Mouse (Mus musculus): Measurements from ENCODE around the gene Cyb561d1.
A peak's percentile ranks its signal among the peaks of the same experiment; 100 is the strongest.

Cyb561d1 gene

DNA sequence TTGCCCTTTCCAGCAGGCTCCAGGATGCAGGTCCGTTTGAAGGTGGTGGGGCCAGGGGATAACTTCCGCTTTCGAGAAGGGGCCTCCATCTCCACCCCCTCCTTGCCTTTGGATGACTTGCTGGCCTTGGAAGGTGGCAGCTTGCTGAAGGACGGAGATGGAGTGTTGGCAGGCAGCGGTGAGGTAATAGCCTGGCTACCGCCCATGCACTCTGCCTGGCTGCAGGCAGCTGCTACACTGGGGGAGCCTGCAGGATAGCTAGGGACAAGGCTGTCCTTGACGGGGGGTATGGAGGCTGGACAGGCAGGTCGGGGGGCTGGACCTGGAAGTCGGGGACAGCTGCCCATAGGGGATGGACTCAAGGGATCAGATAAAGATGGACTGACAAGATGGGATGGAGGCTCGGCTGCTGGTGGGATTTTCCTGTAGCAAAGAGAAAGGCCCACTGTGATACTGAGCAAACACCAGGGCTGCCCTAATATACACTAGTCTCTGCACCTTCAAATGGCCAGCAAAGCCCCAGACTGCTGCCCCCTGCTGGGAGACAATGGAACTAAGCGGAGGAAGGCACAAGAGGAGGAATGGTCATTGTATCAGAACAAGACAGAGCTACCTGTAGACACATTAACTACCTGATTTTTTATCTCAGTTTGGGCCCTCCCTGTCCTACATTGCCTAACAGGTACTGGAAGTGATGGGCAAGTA is 2.8 kb upstream of the Cyb561d1 start:
- DNase-seq (ENCODE audit: low spot score in 2 of 2) = peak in 1 of 2 experiments; percentile 75

- DNase-seq (ENCODE audit: low spot score in 2 of 2) = no peak
These were observed 2.2 kb upstream of the Cyb561d1 start for GRCm38 (mm10) chr3:108203212-108203611.

GRCm38 (mm10) chr3:108202506-108202905 is 1.5 kb upstream of the Cyb561d1 start:
- no peak for DNase-seq (ENCODE audit: low spot score in 2 of 2)

- DNase-seq (ENCODE audit: low spot score in 2 of 2) = no peak
These were observed 1.8 kb downstream of the Cyb561d1 start for GRCm38 (mm10) chr3:108199231-108199630.

- no peak for DNase-seq (ENCODE audit: low spot score in 2 of 2)
These were observed 3.9 kb downstream of the Cyb561d1 start for GRCm38 (mm10) chr3:108197066-108197497.

DNA sequence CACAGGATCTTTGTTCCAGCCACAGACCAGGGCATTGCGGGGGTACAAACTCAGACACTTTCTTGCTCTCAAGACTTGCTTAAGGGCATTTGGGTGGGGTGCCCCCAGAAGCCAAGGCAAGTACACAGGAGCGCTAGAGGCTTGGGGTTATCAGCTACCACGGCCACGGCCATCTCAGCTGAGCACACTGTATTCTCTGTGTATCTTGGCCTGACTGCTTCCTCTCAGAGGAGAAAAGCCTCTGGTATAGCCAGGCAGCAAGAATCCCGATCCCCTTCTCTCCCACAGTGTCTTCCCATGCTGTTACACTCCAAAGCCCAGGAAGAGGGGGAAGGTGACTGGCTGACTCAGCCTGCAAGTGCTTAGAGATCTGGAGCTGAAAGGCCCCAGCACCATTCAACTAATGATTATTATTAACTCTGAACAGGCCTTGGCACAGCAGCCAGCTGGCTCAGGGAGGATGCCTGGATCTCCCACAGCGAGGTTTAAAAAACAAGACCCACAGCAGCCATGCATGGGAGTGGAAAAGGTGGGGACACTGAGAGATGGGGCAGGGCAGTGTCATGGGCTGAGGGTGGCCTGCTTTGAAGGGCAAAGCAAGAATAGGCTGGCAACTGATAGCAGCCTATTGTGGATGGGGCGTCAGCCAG is 4.9 kb downstream of the Cyb561d1 start:
- no peak for DNase-seq (ENCODE audit: low spot score in 2 of 2)

DNA sequence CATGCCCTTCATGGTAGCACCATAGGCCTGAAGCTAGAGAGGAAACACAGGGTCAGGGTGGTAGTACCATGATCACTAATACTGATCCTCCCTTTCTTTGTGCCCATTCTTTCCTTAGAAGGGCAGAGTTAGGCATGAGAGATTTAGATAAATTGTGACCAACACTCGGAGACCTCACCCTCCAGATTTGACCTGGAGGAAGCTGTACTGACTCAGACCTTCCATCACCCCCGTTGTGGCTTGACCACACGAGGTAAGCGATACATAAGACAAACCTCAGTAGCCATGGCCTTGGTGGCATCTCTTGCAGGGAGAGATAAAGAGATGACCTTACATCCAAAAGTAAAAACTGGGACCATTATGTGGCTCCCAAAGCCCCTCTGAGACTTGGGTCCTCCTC is 5.7 kb downstream of the Cyb561d1 start:
- DNase-seq (ENCODE audit: low spot score in 2 of 2) = no peak

DNA sequence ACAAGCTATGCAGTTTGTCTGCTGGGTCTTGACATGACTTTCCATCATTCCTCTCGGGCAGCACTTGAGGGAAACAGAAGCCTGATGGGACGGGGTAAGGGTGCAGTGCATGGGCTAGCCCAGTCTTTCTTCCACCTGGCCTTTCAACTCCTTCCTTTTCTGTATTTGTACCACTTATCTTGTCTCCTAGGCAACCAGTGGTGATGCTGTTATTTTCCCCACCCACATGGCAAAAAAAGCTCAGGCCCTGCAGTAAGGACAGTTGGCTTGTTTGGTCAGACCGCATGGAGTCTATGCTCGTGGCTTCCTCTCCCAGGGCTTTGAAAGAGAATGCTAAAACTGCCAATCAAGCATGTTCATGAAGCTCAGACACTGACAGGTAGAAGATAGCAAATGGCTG is 7.3 kb downstream of the Cyb561d1 start:
- DNase-seq (ENCODE audit: low spot score in 2 of 2) = no peak

DNA sequence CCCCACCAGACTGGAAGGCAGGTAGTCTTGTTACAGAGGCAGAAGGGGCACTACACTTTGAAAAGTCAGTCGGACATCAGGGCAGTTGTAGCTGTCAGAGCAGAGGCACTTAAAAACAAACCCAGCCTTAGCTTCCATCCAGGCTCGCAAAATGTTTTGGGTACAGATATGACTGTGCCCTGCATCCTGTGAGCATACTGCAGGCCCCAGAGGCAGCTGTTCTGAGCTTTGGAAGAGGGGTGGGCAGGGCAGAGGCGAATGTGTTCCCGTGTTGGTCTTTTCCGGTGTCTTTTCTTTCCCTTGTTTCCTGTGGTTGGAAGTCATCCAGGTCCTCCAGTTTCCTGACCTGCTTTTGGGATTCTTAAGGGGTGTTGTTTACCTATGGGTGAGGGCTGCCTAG is 11.1 kb downstream of the Cyb561d1 start:
- no peak for DNase-seq (ENCODE audit: low spot score in 2 of 2)

DNA sequence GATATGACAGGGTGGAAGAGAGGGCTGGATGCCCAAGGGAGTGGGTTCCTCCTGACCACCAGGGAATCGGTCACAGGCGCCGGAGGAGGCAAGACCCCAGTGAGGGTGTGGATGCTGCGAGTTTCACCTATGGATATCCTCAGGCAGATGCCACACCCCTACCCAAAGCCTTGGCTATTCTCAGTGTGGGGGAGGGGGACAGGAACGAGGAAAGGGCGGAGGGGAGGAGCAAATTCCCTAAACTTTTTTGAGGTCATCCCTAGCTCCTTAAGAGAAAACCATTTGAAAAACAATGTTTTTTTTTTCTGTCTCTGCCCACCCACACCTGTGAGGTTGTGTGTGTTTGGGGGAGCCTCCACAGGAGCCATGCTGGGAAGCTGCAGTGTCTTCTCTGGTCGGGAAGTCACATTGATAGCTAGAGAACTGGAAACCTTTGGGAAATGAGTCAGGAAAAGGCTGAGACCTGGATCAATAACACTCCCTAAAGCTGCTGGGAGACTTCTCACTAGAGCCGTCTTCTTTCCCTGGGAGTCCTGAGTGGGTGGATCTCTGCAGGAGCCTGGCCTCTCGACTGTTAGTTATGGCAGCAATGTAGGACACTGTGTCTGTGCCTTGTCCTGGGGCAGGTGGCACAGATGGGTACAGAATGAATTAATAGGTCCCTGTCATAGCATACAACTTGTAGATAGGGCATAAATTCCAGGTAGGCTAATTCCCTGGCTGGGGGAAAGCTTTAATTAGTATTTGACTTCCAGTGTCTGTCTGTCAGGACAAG is 12.1 kb downstream of the Cyb561d1 start:
- no peak for DNase-seq (ENCODE audit: low spot score in 2 of 2)

DNA sequence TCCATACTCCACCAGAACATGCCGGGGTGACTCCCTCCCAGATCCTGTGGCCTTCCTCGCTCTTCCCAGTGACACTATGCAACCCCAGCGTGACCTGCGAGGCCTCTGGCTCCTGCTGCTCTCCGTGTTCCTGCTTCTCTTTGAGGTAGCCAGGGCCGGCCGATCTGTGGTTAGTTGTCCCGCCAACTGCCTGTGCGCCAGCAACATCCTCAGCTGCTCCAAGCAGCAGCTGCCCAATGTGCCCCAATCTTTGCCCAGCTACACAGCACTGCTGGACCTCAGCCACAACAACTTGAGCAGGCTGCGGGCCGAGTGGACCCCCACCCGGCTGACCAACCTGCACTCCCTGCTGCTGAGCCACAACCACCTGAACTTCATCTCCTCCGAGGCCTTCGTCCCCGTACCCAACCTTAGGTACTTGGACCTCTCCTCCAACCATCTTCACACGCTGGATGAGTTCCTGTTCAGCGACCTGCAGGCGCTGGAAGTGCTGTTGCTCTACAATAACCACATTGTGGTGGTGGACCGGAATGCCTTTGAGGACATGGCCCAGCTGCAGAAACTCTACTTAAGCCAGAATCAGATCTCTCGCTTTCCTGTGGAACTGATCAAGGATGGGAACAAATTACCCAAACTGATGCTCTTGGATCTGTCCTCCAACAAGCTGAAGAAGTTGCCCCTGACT is 13.8 kb downstream of the Cyb561d1 start:
- no peak for DNase-seq (ENCODE audit: low spot score in 2 of 2)

- peak in 1 of 2 experiments; percentile 51 for DNase-seq (ENCODE audit: low spot score in 2 of 2)
These were observed 14.6 kb downstream of the Cyb561d1 start, which contains the start of gene Amigo1 for GRCm38 (mm10) chr3:108186098-108187047. Amigo1 (plus strand) TSS chr3:108186335.

DNA sequence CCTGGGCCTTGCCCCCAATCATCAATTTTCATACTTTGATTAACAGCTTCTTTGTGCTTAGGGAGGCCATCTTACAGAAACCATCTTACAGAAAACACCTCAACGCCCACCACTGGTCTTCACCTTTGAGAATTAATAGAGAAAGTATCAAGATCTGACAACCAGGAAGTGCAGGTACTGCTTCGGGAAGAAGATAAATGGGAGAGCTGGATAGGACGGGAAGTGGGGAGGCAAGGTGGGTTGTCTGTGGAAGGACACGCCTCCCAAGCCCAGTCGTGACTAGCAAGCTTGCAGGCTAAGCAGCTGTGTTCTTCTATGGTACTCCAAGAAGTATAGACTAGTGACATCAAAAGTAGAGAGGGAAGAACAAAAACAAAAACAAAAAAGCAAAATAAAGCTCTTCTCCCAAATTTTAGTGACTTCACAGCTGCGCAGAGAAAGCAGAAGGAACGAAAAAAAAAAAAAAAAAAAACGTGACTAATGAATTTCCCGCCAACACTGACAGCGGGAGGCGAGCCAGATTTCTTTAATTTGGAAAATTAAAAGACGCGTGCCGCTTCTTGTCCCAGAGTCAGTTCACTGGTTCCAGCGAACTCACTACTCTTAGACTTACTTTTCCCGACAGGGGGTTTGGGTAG is 15.4 kb downstream of the Cyb561d1 start:
- DNase-seq (ENCODE audit: low spot score in 2 of 2) = no peak

- DNase-seq (ENCODE audit: low spot score in 2 of 2) = no peak
These were observed 16.3 kb downstream of the Cyb561d1 start for GRCm38 (mm10) chr3:108184742-108185141.

- no peak for DNase-seq (ENCODE audit: low spot score in 2 of 2)
These were observed 20.5 kb downstream of the Cyb561d1 start for GRCm38 (mm10) chr3:108180514-108180913.

- no peak for DNase-seq (ENCODE audit: low spot score in 2 of 2)
These were observed 22.0 kb downstream of the Cyb561d1 start for GRCm38 (mm10) chr3:108178756-108179715.

DNA sequence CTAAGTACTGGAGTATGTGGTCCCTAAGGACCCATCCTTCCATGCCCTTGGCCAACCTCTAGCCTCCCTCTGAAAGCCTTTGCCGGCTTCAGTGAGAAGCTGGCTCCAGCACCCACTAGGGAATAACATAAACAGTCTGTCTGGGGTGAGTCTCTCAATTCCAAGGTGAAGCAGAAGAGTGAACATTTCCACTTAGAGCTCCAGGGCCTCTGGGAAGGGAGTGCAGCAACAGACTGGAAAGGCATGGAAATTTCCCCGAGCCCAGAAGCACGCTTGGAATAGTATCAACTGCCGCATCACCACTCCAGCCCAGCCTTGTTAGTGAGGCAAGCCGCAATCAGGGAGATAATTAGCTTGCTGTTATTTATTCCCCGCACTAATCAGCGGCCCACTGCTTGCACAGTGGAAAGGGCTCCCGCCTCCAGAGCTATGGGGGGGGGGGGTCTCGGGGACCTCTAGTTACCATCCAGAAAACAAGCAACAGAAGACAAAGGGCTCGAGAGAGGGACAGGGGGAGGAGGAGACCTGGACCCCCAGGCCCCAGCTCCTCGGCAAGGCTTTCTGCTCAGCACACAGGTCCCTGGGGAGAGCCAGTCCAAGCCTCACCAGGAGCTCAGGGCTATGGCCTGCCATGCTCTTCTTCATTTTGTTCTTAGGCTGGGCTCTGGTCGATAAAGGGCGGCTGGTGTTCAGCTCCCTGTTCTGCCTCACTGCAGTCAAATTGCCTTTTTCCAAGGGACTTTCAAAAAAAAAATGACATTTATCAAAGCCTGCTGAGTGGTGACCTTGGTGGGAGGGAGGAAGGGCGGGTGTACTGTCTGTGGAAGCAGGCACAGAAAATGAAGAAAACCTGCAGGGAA is 26.1 kb downstream of the Cyb561d1 start:
- DNase-seq (ENCODE audit: low spot score in 2 of 2) = peak; percentile 45 to 60

DNA sequence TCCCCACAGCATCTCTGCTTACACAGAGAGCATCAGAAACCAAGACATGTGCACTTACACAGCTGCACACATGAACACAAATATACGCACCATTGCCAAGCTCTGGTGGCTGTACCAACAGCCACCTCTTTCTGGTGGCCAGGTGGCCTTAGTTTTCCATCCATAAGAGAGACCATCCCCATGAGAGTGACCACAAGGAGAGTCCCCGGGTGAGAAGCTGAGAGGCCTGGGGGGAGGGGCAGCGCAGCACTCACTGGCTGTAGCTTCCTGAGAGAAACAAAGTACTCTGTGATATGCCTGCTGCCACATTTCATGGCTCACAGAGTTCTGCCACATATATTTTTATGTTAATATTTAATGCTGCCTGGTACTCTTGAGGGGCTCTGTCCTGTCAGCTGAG is 31.8 kb downstream of the Cyb561d1 start:
- DNase-seq (ENCODE audit: low spot score in 2 of 2) = no peak

Data from heart, adult 9 months (tissue).